Mouse (Mus musculus): ENCODE data around the gene Trafd1.
"Not testable (repeated sequence)": the region's sequence is repeated elsewhere in the genome, so short reads cannot be mapped to it uniquely, and the experiment has no call there.

Gene Trafd1

DNA sequence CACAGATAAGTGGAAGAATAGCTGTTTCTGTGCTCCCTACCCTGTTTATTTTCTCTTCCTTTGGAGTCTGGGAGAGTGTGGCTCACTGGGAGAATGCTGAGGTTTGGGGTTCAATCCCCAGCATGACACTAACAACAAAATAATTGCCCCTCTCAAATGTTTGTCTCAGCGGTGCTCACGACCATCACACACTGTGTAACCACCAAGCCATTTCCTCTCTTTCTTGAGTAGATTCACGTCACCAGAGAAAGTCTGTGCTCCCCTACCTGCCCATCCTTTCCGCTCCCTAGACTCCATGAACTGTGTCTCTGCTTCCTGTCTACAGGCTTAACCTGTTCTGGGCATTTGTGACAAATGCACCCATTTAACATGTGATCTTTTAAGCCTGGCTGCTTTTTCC, 50.0 kb downstream of the Trafd1 start:
- intact Hi-C loops (cut with DNase I): no loop called here

DNA sequence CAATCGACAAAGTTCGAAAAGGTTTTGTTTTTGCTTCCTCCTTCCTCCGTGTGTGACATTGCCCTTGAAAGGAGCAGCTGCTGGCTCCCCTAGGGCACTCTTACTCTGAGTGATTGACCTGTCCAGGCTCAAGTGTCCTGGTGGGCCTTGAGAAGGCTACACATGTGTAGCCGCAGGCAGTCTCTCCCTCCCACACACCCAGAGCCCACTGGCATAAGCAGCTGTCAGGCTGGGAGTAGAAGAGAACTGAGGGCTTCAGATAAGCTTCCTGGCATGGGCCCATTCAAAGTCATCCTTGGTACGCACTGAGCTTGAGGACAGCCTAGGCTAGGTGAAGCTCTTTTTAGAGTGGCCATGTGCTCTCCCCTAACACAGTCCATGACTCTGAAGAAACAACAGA, 51.0 kb downstream of the Trafd1 start:
- intact Hi-C loops (cut with DNase I): no loop called here

DNA sequence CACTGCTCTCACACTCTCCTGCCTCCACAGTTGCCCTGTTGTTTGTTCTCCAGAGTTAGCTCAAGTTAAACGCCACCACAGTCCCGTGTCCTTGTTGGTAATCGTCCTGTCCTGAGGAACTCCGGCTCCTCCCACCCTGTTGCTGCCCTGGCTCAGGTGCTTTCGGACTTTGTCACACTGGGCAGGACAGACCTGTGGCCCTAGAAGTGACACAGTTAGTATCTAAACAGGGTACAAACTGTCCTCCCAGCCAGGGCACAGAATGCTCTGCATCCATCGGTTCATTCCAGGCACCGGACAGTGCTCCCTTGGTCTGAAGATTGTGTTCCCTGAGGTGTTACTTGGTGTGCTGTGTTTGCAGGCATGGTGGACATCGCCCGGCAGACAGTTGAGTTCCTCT, 51.5 kb downstream of the Trafd1 start:
- intact Hi-C loops (cut with DNase I): no loop called here

GRCm38 (mm10) chr5:121331731-121332130, 53.7 kb downstream of the Trafd1 start:
- intact Hi-C loops (cut with DNase I): no loop called here

DNA sequence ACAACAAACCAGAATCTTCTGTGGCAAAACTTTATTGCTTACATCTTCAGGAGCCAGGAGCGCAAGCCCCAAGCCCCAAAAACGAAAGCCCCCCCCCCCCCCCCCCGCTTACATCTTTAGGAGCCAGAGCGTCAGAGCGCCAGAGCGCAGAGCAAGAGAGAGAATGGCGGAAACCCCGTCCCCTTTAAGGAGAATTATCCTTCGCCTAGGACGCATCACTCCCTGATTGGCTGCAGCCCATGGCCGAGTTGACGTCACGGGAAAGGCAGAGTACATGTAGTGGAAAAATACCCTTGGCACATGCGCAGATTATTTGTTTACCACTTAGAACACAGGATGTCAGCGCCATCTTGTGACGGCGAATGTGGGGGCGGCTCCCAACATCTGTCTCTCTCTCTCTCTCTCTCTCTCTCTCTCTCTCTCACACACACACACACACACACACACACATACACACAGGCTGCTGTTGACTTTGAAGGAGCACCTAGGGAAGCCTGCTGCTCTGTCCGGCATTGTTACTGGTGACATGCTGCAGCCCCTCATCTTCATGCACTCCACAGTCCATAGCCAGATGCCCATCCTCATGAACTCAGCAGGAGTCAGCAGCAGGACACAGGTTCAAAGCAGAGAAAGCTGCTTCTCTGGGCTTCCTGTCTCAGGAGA, 55.1 kb downstream of the Trafd1 start:
- intact Hi-C loops (cut with DNase I): not testable (repeated sequence)

DNA sequence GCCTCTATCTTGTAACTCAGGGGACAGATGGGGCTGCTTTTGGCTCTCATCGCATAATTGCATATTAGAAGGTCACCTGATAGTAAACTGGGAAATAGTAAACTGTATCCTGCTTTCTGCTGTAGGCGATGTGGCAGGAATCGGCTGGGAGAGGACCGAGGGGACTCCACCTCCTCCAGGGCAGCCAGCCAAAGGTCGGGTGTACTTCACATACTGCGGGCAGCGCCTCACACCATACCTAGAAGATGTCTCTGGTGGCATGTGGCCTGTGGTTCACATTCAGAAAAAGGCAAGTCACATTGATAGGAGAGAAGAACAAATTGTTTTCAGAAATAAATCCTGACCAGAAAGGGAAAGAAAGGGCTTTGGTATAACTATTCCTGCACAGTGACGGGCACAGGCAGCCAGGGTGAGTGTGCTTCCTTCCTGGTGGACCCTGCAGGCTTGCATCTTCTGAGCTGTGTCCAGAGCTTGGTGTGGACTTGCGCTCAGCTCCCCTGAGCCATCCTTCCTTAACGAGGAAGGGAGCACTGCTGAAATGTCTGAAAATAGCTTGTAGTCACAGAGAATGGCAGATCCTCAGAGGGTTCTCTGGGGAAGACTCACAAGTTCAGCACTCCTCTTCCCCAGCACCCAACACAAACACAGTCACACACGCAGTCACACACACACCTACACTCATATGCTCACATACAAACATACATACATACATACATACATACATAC, 55.9 kb downstream of the Trafd1 start:
- intact Hi-C loops (cut with DNase I): no loop called here

GRCm38 (mm10) chr5:121326079-121326805, 59.2 kb downstream of the Trafd1 start:
- intact Hi-C loops (cut with DNase I): no loop called here

All from adrenal gland (tissue).